Mouse (Mus musculus) adrenal gland, adult 18-20 months (tissue): ENCODE data around the gene Rad51d. TPM values are rescaled to one million over a fixed set of nuclear protein-coding genes. Genes with fewer than 3 reads are reported as not detected.

Source experiments
- DNase-seq, 2 experiments: peaks; one replicate each; pipeline ENCODE4 v3.0.0; 2021 to 2022; ENCODE audit warnings: low spot score in 2 of 2
- total RNA-seq, 2 experiments: library from RNA; stranded (reverse); gene quantifications; 1 replicate in 1 of 2; 2 replicates in 1 of 2; pipeline ENCODE4 v1.2.3; 2021

The Rad51d gene
- total RNA-seq, 2 experiments from 2014 or later: 10.3 to 11.8 TPM

GRCm38 (mm10) chr11:82899720-82900119 is 9.3 kb upstream of the Rad51d start:
- no peak for DNase-seq

GRCm38 (mm10) chr11:82897478-82897877 is 7.1 kb upstream of the Rad51d start:
- DNase-seq: no peak

GRCm38 (mm10) chr11:82891936-82892335 is 1.5 kb upstream of the Rad51d start, which contains the start of gene Fndc8:
TSS of gene Fndc8 (plus strand) at chr11:82892124.
- DNase-seq: no peak

- peak; percentile 25 to 26 for DNase-seq
Measured at GRCm38 (mm10) chr11:82889524-82890341, 681 bp downstream of the Rad51d start.

GRCm38 (mm10) chr11:82888491-82888946 is 1.9 kb downstream of the Rad51d start:
- DNase-seq: no peak

GRCm38 (mm10) chr11:82886559-82886958 is 3.9 kb downstream of the Rad51d start:
- DNase-seq: no peak

- DNase-seq: no peak
Measured at GRCm38 (mm10) chr11:82883180-82883579, 7.2 kb downstream of the Rad51d start.

GRCm38 (mm10) chr11:82877726-82878344 is 12.6 kb downstream of the Rad51d start:
- no peak for DNase-seq

- no peak for DNase-seq
Measured at GRCm38 (mm10) chr11:82875631-82876030, 14.8 kb downstream of the Rad51d start.

- no peak for DNase-seq
Measured at GRCm38 (mm10) chr11:82874924-82875323, 15.5 kb downstream of the Rad51d start.

- DNase-seq: peak; percentile 96 to 99
Measured at GRCm38 (mm10) chr11:82871031-82871446, 19.4 kb downstream of the Rad51d start, which contains the start of gene Rffl. TSS of gene Rffl (minus strand) at chr11:82871210.

- DNase-seq: peak; percentile 36 to 49
Measured at GRCm38 (mm10) chr11:82870173-82871030, 20.0 kb downstream of the Rad51d start.

- DNase-seq: no peak
Measured at GRCm38 (mm10) chr11:82869506-82870172, 20.8 kb downstream of the Rad51d start.

- no peak for DNase-seq
Measured at GRCm38 (mm10) chr11:82867956-82868355, 22.5 kb downstream of the Rad51d start.

- no peak for DNase-seq
Measured at GRCm38 (mm10) chr11:82866850-82867564, 23.4 kb downstream of the Rad51d start.

GRCm38 (mm10) chr11:82865957-82866356 is 24.5 kb downstream of the Rad51d start:
- DNase-seq: no peak

- DNase-seq: no peak
Measured at GRCm38 (mm10) chr11:82863488-82863931, 26.9 kb downstream of the Rad51d start.

- DNase-seq: no peak
Measured at GRCm38 (mm10) chr11:82863059-82863458, 27.4 kb downstream of the Rad51d start.

GRCm38 (mm10) chr11:82862638-82863037 is 27.8 kb downstream of the Rad51d start:
- DNase-seq: no peak

GRCm38 (mm10) chr11:82861558-82861957 is 28.9 kb downstream of the Rad51d start:
- no peak for DNase-seq
